Mouse (Mus musculus) liver, adult 2 months (tissue): ENCODE data around the gene Bnc2.

Source experiments
- CTCF ChIP-seq: fragments of 200-500 bp; IDR thresholded peaks from 2 replicates; pipeline ENCODE4 v1.5.1; 2011; ENCODE audit warnings: low read depth, low read length, control low read depth
- POLR2A ChIP-seq: fragments of 200-500 bp; IDR thresholded peaks from 2 replicates; pipeline ENCODE4 v1.6.1; 2011; ENCODE audit warnings: low read length, control low read depth; ENCODE audit not compliant: insufficient read depth; ENCODE audit errors: extremely low read depth

GRCm38 (mm10) chr4:84454493-84454892, 220.6 kb downstream of the Bnc2 start:
- TF ChIP-seq CTCF: no peak
- TF ChIP-seq POLR2A: no peak
